Mouse (Mus musculus) embryonic facial prominence, embryonic 11.5 days (tissue): ENCODE data around the gene Rpl3l. TPM values are rescaled to one million over a fixed set of nuclear protein-coding genes. Genes with fewer than 3 reads are reported as not detected.
"Not testable (repeated sequence)": the region's sequence is repeated elsewhere in the genome, so short reads cannot be mapped to it uniquely, and the experiment has no call there.

Source experiments
- ATAC-seq: fragments of 200-750 bp; cut with Nextera tagmentation; replicated peaks from 2 replicates; pipeline ENCODE4 v1.8.0; 2017; ENCODE audit warnings: low read depth; ENCODE audit not compliant: insufficient number of reproducible peaks, low FRiP score, low TSS enrichment
- DNase-seq: peaks from one replicate; pipeline ENCODE4 v3.0.0-alpha.2; 2015; ENCODE audit warnings: low spot score
- H3K27ac ChIP-seq: fragments of 300-500 bp; sonication (generic); replicated peaks from 2 replicates; pipeline ENCODE4 v1.5.1; 2014; ENCODE audit warnings: mild to moderate bottlenecking, low read depth, low read length, control low read depth
- H3K27me3 ChIP-seq: fragments of 300-500 bp; sonication (generic); 2 replicates; pipeline ENCODE4 v1.6.1; 2014; ENCODE audit warnings: mild to moderate bottlenecking, low read length, moderate library complexity, mixed read lengths; ENCODE audit not compliant: control insufficient read depth, insufficient read depth
- H3K36me3 ChIP-seq: fragments of 300-500 bp; sonication (generic); replicated peaks from 2 replicates; pipeline ENCODE4 v1.6.1; 2014; ENCODE audit warnings: low read depth, mild to moderate bottlenecking, low read length, moderate library complexity, mixed read lengths; ENCODE audit not compliant: control insufficient read depth, insufficient read depth
- H3K4me1 ChIP-seq: fragments of 300-500 bp; sonication (generic); 2 replicates; pipeline ENCODE4 v1.6.1; 2014; ENCODE audit warnings: low read length, mixed read lengths; ENCODE audit not compliant: control insufficient read depth, insufficient read depth
- H3K4me2 ChIP-seq: fragments of 300-500 bp; sonication (generic); 2 replicates; pipeline ENCODE4 v1.6.1; 2014; ENCODE audit warnings: low read depth, mild to moderate bottlenecking, control low read depth, low read length, moderate library complexity
- H3K4me3 ChIP-seq: fragments of 300-500 bp; sonication (generic); 2 replicates; pipeline ENCODE4 v1.5.1; 2014; ENCODE audit warnings: low read depth, low read length, control low read depth
- H3K9ac ChIP-seq: fragments of 300-500 bp; sonication (generic); replicated peaks from 2 replicates; pipeline ENCODE4 v1.6.1; 2014; ENCODE audit warnings: mild to moderate bottlenecking, control low read depth, low read length
- H3K9me3 ChIP-seq: fragments of 300-500 bp; sonication (generic); replicated peaks from 2 replicates; pipeline ENCODE4 v1.6.1; 2016; ENCODE audit warnings: mild to moderate bottlenecking, low read length, inconsistent platforms, mixed read lengths; ENCODE audit not compliant: control insufficient read depth
- WGBS: fragments of 180-500 bp; shearing (Covaris S2); extraction: QIAGEN DNeasy Blood & Tissue Kit; methylation state at CpG from one replicate; pipeline ENCODE4 v1.1.7; 2014; 5-methylcytosine and 5-hydroxymethylcytosine counted together
- polyA plus RNA-seq: library from polyadenylated mRNA; unstranded; fragments of >200 nt; fragmentation: Nextera tagmentation; extraction: Ambion mirVana; gene quantifications from 2 replicates; pipeline ENCODE4 v1.2.1, GENCODE M21; 2014

The Rpl3l gene
- polyA plus RNA-seq, 1 experiment from 2014 or later = not detected

- not testable (repeated sequence) for H3K27ac ChIP-seq, H3K36me3 ChIP-seq, H3K4me1 ChIP-seq, H3K9me3 ChIP-seq, ATAC-seq, DNase-seq, H3K27me3 ChIP-seq
- Histone ChIP-seq H3K4me2 (peak overlapping the region; percentile 49), H3K9ac (peak overlapping the region; percentile 43), H3K4me3 (peak overlapping the region; percentile 75)
- 65% methylated on average over 7 of the region's 7 CpGs for WGBS
Measured at GRCm38 (mm10) chr17:24721383-24721955, 6.2 kb upstream of the Rpl3l start.

DNA sequence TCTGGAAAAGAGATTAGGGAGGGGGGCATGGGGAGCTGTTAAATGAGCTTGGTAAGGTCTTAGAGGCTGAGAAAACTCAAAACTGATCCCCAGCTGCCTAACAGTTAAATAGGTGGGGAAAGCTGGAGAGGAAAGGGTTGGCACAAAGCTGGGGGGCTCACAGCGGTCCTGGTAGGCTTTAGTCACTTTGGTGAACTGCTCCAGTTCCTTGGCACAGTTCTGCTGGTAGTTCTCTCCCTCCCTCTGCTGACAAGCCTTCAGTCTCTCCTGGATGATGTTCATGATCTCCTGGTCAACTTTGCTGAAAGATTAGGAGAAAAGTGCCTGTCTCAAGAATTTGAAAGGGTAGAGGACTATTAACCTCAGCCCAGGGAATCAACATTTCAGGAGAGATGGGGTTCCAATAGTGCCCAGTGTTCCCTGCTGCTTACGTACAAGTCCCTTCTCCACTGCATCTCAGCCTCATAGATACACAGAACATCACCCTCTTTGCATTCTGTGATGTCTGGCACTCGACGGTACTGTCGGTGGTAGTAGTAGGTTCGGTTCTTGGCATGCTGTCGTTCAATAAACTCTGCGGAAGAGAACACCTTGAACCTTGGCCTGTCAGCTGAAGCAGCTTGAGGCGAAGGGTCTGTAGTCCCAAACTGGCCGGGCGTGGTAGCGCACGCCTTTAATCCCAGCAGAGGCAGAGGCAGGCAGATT is 5.2 kb upstream of the Rpl3l start:
- 37% methylated on average over 13 of the region's 13 CpGs for WGBS
- 0 out of 2 replicates have a peak overlapping the region, but pooled peaks have one; percentile 4 for H3K4me3 ChIP-seq

GRCm38 (mm10) chr17:24723122-24723880 is 4.3 kb upstream of the Rpl3l start:
- 5% methylated on average over 12 of the region's 12 CpGs for WGBS
- peaks cover 8% of the 10 kb centered on the region for H3K36me3 ChIP-seq
- peak overlapping the region; percentile 60 for H3K4me3 ChIP-seq

More for the DNA sequence above, 5.2 kb upstream of the Rpl3l start:
- H3K4me2 ChIP-seq = peak overlapping the region; percentile 8; the same call in 1 of the 2 replicates
- H3K9ac ChIP-seq = no peak overlapping the region
- ATAC-seq (no peak), DNase-seq (no peak)
- no peaks in the 10 kb centered on the region for H3K27me3 ChIP-seq
- H3K27ac ChIP-seq = no peak overlapping the region
- no peaks in the 10 kb centered on the region for H3K9me3 ChIP-seq
- no peaks in the 10 kb centered on the region; the same call in 1 of the 2 replicates for H3K4me1 ChIP-seq
- peaks cover 8% of the 10 kb centered on the region for H3K36me3 ChIP-seq

DNA sequence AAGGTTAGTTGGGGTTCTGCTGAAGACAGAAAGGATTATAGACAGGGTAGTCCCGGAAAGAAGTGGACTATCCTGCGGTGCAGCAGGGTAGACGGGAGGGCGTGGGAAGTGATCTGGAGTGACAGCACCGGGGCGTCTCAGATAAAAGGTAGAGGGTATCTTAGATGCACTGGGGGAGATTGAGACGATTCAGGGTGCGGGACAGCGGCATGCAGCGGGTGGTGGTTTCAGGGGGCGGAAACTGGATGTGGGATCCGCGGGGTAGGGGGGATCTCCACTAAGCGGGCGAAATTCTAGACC is 3.8 kb upstream of the Rpl3l start:
- H3K4me2 ChIP-seq = peak overlapping the region; percentile 56
- DNase-seq (peak; percentile 19), ATAC-seq (peak; percentile 12; the same call in 1 of the 2 replicates)
- 1% methylated on average over 15 of the region's 15 CpGs for WGBS
- no peaks in the 10 kb centered on the region for H3K9me3 ChIP-seq
- no peaks in the 10 kb centered on the region; the same call in 1 of the 2 replicates for H3K4me1 ChIP-seq
- peaks cover 8% of the 10 kb centered on the region for H3K36me3 ChIP-seq
- H3K4me3 ChIP-seq = peak overlapping the region; percentile 60
- no peaks in the 10 kb centered on the region for H3K27me3 ChIP-seq
- H3K27ac ChIP-seq = peak overlapping the region; percentile 56
- peak overlapping the region; percentile 71 for H3K9ac ChIP-seq

More at GRCm38 (mm10) chr17:24723122-24723880, 4.3 kb upstream of the Rpl3l start:
- Histone ChIP-seq H3K9me3 (no peaks in the 10 kb centered on the region), H3K9ac (peak overlapping the region; percentile 71), H3K4me2 (peak overlapping the region; percentile 56), H3K27me3 (no peaks in the 10 kb centered on the region), H3K27ac (no peak overlapping the region), H3K4me1 (no peaks in the 10 kb centered on the region; the same call in 1 of the 2 replicates)
- DNase-seq = no peak
- ATAC-seq = no peak

GRCm38 (mm10) chr17:24724184-24724583 is 3.4 kb upstream of the Rpl3l start, which contains the start of gene Ndufb10:
Gene Ndufb10 (minus strand): TSS chr17:24724478.
- no peaks in the 10 kb centered on the region for H3K27me3 ChIP-seq
- H3K27ac ChIP-seq = peak within 1 kb of the TSS; percentile 56
- no peaks in the 10 kb centered on the region for H3K9me3 ChIP-seq
- no peaks in the 10 kb centered on the region; the same call in 1 of the 2 replicates for H3K4me1 ChIP-seq
- peaks cover 8% of the 10 kb centered on the region for H3K36me3 ChIP-seq
- peak; percentile 98 for DNase-seq
- H3K9ac ChIP-seq = peak within 1 kb of the TSS; percentile 71
- ATAC-seq = peak; percentile 77
- WGBS = under 1% methylated on average over 30 of the region's 30 CpGs
- H3K4me3 ChIP-seq = peak within 1 kb of the TSS; percentile 60
- H3K4me2 ChIP-seq = peak within 1 kb of the TSS; percentile 56

DNA sequence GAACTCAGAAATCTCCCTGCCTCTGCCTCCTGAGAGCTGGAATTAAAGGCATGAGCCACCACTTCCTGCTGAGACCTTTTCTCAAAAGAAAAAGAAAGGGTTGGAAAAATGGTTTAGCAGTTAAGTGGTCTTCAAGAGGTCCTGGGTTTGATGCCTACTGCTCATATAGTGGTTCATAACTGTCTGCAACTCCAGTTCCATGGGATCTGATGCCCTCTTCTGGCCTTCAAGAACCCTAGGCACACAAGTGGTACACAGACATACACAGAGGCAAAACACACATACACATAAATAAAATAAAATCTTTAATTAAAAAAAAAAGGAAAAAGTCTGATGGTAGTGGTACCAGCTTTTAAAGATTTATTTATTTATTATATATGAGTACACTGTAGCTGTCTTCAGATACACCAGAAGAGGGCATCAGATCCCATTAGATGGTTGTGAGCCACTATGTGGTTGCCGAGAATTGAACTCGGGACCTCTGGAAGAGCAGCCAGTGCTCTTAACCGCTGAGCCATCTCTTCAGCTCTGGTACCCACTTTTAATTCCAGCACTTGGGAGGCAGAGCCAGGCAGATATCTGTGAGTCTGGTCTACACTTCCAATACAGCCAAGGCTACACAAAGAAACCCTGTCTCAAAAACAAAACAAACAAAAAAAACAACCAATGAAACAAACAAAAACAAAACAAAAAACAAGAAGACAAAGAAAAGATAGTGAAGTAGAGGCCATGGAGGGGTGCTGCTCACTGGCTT is 1.8 kb upstream of the Rpl3l start:
- H3K4me1 ChIP-seq = no peaks in the 10 kb centered on the region; the same call in 1 of the 2 replicates
- no peak overlapping the region for H3K4me2 ChIP-seq
- 74% methylated on average over 3 of the region's 3 CpGs for WGBS
- H3K27ac ChIP-seq = no peak overlapping the region
- peaks cover 8% of the 10 kb centered on the region for H3K36me3 ChIP-seq
- no peak for ATAC-seq
- no peak for DNase-seq
- no peaks in the 10 kb centered on the region for H3K9me3 ChIP-seq
- H3K4me3 ChIP-seq = no peak overlapping the region
- no peaks in the 10 kb centered on the region for H3K27me3 ChIP-seq
- no peak overlapping the region for H3K9ac ChIP-seq

- Histone ChIP-seq H3K36me3 (no peaks in the 10 kb centered on the region), H3K4me3 (no peak overlapping the region), H3K9me3 (no peaks in the 10 kb centered on the region), H3K4me1 (no peaks in the 10 kb centered on the region; the same call in 1 of the 2 replicates), H3K4me2 (no peak overlapping the region), H3K9ac (no peak overlapping the region), H3K27me3 (no peaks in the 10 kb centered on the region), H3K27ac (no peak overlapping the region)
- WGBS = 68% methylated on average over 17 of the region's 17 CpGs
- no peak for ATAC-seq
- no peak for DNase-seq
Measured at GRCm38 (mm10) chr17:24728184-24728583, 564 bp downstream of the Rpl3l start.
